Mouse (Mus musculus) spleen, adult 2 months (tissue): Measurements from ENCODE around the gene Plin1.

ENCODE experiments used
- CTCF ChIP-seq: fragments of 200-500 bp; IDR thresholded peaks from 2 replicates; pipeline ENCODE4 v1.5.1; 2011; ENCODE audit warnings: mild to moderate bottlenecking, inconsistent platforms; ENCODE audit not compliant: insufficient read depth, insufficient read length, insufficient replicate concordance; ENCODE audit errors: extremely low read depth
- POLR2A ChIP-seq: fragments of 200-500 bp; IDR thresholded peaks from 2 replicates; pipeline ENCODE4 v1.6.1; 2011; ENCODE audit warnings: low read depth, low read length, inconsistent platforms

GRCm38 (mm10) chr7:79705210-79705609, 27.5 kb downstream of the Plin1 start:
- TF ChIP-seq CTCF (no peak), POLR2A (no peak)
